ENCODE assay signal across 21 mouse cellular contexts in the genomic region with DNA sequence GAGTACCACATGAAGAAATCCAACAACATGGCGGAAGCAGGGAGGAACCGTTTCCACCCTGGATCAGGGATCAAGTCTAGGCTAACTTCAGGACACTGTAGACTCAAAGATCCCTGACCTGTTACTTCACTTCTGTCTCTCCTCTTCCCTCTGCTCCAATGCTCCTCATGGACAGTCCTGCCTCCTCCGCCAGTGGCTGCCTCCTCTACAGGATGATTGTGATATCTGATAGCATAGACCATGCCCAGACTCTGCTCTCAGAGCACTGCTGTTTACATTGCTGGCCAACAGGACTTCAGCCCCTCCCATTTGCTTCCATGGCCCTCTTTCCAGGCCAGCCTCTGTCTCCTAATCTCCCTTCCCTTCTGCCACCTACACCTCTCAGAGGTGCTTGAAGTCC.
DNase-seq lines count a peak whose midpoint lies in the region; ATAC-seq and TF ChIP-seq lines count a peak whose summit lies in the region.
"Had no signal": no experiment of that assay in that cellular context is flagged by ENCODE, and none has a peak within 500 bp of the region (broad histone marks: within the 10 kb centered on the region; RNA-seq: fewer than 3 reads in every experiment).

No protein-coding gene starts in this region.

- peak; percentile 79 for ATAC-seq in kidney, embryonic 14.5 days (ENCODE audit: low FRiP score, low TSS enrichment)
- ATAC-seq in kidney, embryonic 16.5 days (ENCODE audit: low FRiP score, low TSS enrichment), result peak; percentile 78

- H3K4me1 ChIP-seq in kidney, embryonic 14.5 days (ENCODE audit: control insufficient read depth, insufficient read depth, low read length), result peaks cover 13% of the 10 kb centered on the region; the same call in 1 of the 2 replicates
- no peaks in the 10 kb centered on the region for H3K4me1 ChIP-seq in kidney, adult 2 months (ENCODE audit: control insufficient read depth, insufficient read depth, low read length)
- H3K4me1 ChIP-seq in kidney, embryonic 16.5 days (ENCODE audit: insufficient read depth, low read length), result peaks cover 5% of the 10 kb centered on the region; the same call in 1 of the 2 replicates
- H3K4me1 ChIP-seq: embryonic facial prominence, embryonic 13.5 days; embryonic facial prominence, embryonic 15.5 days had no signal

- no peaks in the 10 kb centered on the region for H3K9me3 ChIP-seq in kidney, embryonic 14.5 days (ENCODE audit: control insufficient read depth, low read length)
- no peaks in the 10 kb centered on the region for H3K9me3 ChIP-seq in kidney, embryonic 16.5 days (ENCODE audit: low read length)
- H3K9me3 ChIP-seq: embryonic facial prominence, embryonic 13.5 days; embryonic facial prominence, embryonic 15.5 days; forebrain, embryonic 10.5 days; forebrain, embryonic 13.5 days; forebrain, embryonic 15.5 days had no signal

- H3K9ac ChIP-seq in kidney, embryonic 14.5 days (ENCODE audit: low read depth, low read length), result no peak overlapping the region
- no peak overlapping the region for H3K9ac ChIP-seq in kidney, embryonic 16.5 days (replicated peaks; ENCODE audit: low read length)
- H3K9ac ChIP-seq: embryonic facial prominence, embryonic 13.5 days; embryonic facial prominence, embryonic 15.5 days; forebrain, embryonic 13.5 days; forebrain, embryonic 15.5 days had no signal

- no peak overlapping the region for H3K4me3 ChIP-seq in kidney, embryonic 14.5 days (ENCODE audit: low read length)
- no peak overlapping the region for H3K4me3 ChIP-seq in kidney, adult 2 months (ENCODE audit: insufficient read depth, low read depth, low read length)
- no peak overlapping the region for H3K4me3 ChIP-seq in kidney, embryonic 16.5 days (ENCODE audit: low read length)
- no peak overlapping the region for H3K4me3 ChIP-seq in layer of hippocampus, adult 2 months
- H3K4me3 ChIP-seq: embryonic facial prominence, embryonic 13.5 days; embryonic facial prominence, embryonic 15.5 days; erythroblast, embryonic 14.5 days; forebrain, embryonic 10.5 days; forebrain, embryonic 13.5 days; forebrain, embryonic 15.5 days had no signal

- no peak for TF ChIP-seq POLR2A in kidney, adult 2 months (IDR thresholded peaks at IDR 0.05; ENCODE audit: low read depth, low read length)

- H3K27me3 ChIP-seq in kidney, embryonic 14.5 days (ENCODE audit: control insufficient read depth, insufficient read depth, low read length), result no peaks in the 10 kb centered on the region
- H3K27me3 ChIP-seq in kidney, adult 2 months (replicated peaks; ENCODE audit: control insufficient read depth, insufficient read depth, low read length), result no peaks in the 10 kb centered on the region
- H3K27me3 ChIP-seq in kidney, embryonic 16.5 days (ENCODE audit: insufficient read depth, low read length), result no peaks in the 10 kb centered on the region
- H3K27me3 ChIP-seq: embryonic facial prominence, embryonic 13.5 days; embryonic facial prominence, embryonic 15.5 days; forebrain, embryonic 13.5 days; forebrain, embryonic 15.5 days had no signal

- no peaks in the 10 kb centered on the region for H3K36me3 ChIP-seq in kidney, embryonic 14.5 days (ENCODE audit: control insufficient read depth, insufficient read depth, low read length)
- H3K36me3 ChIP-seq in kidney, adult 2 months (ENCODE audit: control insufficient read depth, insufficient read depth, low read length), result no peaks in the 10 kb centered on the region
- no peaks in the 10 kb centered on the region for H3K36me3 ChIP-seq in kidney, embryonic 16.5 days (ENCODE audit: insufficient read depth, low read length)
- H3K36me3 ChIP-seq: embryonic facial prominence, embryonic 13.5 days; embryonic facial prominence, embryonic 15.5 days; forebrain, embryonic 10.5 days; forebrain, embryonic 15.5 days had no signal

- TF ChIP-seq CTCF in kidney, adult 2 months (conservative IDR thresholded peaks at IDR 0.05; ENCODE audit: insufficient read depth, insufficient read length, low read depth, low read length), result no peak
- no peak for TF ChIP-seq CTCF in layer of hippocampus, adult 2 months (conservative IDR thresholded peaks at IDR 0.05)

- DNase-seq in kidney, adult 2 months, result no peak
- DNase-seq in kidney, postnatal 10 days, result no peak
- no peak for DNase-seq in layer of hippocampus, adult 2 months (ENCODE audit: low spot score in 2 of 2)
- no peak for DNase-seq in layer of hippocampus, postnatal 36 days
- DNase-seq: adrenal gland, adult 2 months; adrenal gland, postnatal 10 days; adrenal gland, postnatal 25 days; cerebellum, adult 11 months; cerebellum, adult 18-20 months; cerebellum, adult 8-10 months; cerebellum, adult 9-11 months; cerebellum, postnatal 36 days; embryo, embryonic 11 days had no signal

- H3K27ac ChIP-seq in kidney, embryonic 14.5 days (ENCODE audit: low read depth, low read length), result no peak overlapping the region
- no peak overlapping the region for H3K27ac ChIP-seq in kidney, adult 2 months (ENCODE audit: insufficient read depth, low read depth, low read length)
- no peak overlapping the region for H3K27ac ChIP-seq in kidney, embryonic 16.5 days (ENCODE audit: low read length)
- peak overlapping the region; percentile 93 for H3K27ac ChIP-seq in layer of hippocampus, adult 2 months
- H3K27ac ChIP-seq: embryonic facial prominence, embryonic 13.5 days; embryonic facial prominence, embryonic 15.5 days; forebrain, embryonic 10.5 days; forebrain, embryonic 13.5 days had no signal

- WGBS in kidney, embryonic 14.5 days, result 56% methylated on average over 3 of the region's 3 CpGs
- WGBS in kidney, adult 2 months, result 74% methylated on average over 3 of the region's 3 CpGs
- WGBS in kidney, embryonic 16.5 days, result 64% methylated on average over 3 of the region's 3 CpGs

- H3K4me2 ChIP-seq in kidney, embryonic 14.5 days (replicated peaks; ENCODE audit: low read depth, low read length), result no peak overlapping the region
- no peak overlapping the region for H3K4me2 ChIP-seq in kidney, embryonic 16.5 days (replicated peaks; ENCODE audit: low read depth, low read length)
- H3K4me2 ChIP-seq: embryonic facial prominence, embryonic 13.5 days; embryonic facial prominence, embryonic 15.5 days; forebrain, embryonic 13.5 days; forebrain, embryonic 15.5 days had no signal
